Mouse (Mus musculus) frontal cortex, postnatal 36 days (tissue): ENCODE results near the gene Tob2.

Source experiments
- DNase-seq, 2 experiments: peaks; one replicate each; pipeline ENCODE4 v3.0.0; 2022; ENCODE audit warnings: low spot score in 2 of 2

The Tob2 gene

DNA sequence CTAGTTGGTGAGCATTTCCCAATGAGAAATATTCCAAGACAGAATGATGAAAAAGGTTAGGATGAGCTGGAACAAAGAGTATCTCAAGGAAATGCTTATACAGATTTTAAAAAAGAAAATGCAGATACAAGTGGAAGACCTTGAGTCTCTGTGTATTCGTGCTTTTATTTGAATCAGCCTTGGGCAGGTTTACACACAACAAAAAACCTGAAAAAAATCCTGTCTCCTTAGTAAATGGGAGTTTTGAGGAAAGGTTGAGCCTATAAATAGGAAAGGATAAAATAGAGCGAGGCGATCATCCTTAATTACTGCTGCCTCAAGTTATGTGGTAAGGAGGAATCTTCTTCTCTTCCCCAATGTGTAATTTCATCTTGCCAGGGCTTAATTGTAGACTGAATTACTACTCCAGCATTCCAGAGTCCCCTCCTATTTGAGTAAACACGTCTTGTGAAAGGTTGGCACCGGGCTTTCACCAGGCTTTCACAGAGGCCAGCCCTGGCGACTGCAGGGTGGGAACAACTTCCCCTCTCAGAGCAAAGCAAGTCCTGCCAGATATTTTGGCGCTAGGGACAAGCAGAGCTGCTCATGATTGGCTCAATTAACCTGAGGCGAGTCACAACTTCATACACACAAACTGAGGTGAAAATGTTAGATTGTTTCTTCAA is 2.0 kb upstream of the Tob2 start:
- peak in 1 of 2 experiments; percentile 21 for DNase-seq

DNA sequence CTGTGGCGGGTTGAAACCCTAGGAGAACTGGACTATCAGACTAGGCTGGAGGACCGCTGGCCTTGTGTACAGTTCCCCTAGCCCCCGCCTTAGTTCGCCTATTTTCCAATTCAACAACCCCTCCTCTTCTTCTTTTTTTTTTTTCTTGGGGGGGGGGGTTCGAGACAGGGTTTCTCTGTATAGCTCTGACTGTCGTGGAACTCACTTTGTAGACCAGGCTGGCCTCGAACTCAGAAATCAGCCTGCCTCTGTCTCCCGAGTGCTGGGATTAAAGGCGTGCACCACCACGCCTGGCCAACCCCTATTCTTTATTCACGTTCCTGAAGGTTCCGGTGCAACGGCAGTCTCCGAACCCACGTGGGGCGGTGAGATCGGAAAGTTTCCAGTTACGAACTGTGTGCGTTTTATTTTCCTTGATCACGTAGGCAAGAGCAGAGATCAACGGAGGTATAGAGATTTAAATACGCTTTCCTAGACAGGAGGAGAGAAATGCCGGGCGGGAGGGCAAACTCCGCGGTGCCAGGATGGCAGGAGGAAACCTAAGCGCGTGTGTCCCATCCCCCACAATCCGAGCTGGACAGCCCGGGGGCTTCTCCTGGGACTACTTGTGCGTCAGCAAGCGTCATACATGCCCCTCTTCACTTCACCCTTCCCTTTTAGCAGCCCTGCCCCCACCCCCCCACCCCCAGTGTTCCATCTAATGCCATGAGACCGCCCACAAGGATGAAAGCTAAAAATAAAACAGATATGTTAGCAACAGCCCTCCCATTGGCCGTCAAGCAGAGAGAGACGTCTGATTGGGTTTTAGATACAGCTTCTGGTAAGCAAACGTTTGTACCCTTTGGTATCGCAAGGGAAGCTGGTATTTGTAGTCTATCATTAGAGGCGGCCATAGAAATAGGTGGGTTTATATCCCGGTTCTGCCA is 997 bp upstream of the Tob2 start:
- peak; percentile 81 to 95 for DNase-seq

DNA sequence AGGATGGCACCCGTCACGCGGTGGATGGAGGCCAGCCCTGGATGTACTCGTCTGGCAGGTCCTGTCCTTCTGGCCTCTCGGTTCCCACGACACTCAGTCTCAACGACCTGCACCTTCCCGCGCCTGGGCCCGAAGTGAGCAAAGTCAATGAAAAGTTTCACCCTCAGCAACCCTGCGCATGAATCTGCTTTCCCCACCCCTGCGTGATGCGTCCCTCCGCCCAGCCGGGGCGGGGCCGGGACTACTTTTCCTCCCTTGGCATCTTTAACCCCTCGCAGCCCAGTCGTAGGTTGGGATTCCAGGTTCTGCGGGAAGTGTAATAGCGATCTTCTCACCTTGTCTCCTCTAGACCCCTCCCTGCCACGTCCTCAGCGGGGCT is 469 bp downstream of the Tob2 start:
- DNase-seq: peak; percentile 94 to 97

DNA sequence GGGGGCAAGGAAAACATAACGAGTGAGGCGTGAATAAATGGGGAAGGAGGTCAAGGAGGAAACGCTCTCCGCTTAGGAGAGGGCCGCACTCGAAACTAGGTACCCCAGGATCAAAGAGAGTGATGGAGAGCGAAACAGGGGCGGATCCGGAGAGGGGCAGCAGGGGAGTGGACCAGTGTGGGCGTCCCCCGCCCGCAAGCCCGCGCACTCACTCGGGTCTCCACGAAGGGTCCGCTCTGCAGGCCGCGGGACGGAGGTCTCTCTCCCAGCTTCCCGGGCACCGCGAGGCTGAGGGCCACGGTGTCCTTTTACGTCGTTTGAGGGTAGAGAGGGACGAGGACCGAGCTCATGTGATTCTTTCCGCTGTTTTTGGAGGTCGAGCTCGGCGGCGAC is 876 bp downstream of the Tob2 start:
- no peak for DNase-seq

DNA sequence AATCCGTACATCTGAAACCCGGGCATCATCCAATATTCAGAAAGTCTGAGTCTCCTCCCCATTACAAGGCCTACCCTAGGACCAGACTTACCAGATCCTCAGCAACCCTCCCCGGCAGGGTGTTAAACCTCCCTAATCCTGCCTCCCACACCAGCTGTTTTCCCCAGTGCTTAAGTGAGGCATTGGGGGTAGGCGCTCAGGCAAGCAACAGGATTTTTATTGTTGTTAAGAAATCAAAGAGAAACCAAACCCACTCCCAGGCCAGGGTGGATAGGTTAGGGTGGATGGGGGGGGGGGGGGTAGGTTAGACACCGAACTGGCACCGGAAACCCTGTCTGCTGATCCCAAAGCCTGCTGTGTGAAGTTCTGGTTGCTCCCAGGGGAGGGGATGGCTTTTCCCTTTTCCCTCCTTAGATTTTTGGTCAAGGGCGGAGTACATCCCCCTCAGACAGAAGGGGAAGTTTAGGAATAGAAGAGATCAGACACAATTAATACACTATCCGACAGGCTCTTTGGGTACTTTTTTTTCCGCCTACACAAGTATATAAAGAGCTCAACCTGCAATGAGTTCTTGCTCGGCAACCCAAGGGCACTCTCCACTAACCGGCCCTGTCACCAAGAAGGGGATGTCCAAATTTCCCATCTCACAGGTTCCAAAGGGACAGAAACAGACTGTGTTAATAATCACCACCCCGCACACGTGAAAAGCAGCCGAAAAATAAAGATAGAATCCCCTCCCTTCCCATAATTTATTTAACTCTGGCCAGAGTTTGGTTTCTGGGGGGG is 1.5 kb downstream of the Tob2 start:
- DNase-seq: peak in 1 of 2 experiments; percentile 42

DNA sequence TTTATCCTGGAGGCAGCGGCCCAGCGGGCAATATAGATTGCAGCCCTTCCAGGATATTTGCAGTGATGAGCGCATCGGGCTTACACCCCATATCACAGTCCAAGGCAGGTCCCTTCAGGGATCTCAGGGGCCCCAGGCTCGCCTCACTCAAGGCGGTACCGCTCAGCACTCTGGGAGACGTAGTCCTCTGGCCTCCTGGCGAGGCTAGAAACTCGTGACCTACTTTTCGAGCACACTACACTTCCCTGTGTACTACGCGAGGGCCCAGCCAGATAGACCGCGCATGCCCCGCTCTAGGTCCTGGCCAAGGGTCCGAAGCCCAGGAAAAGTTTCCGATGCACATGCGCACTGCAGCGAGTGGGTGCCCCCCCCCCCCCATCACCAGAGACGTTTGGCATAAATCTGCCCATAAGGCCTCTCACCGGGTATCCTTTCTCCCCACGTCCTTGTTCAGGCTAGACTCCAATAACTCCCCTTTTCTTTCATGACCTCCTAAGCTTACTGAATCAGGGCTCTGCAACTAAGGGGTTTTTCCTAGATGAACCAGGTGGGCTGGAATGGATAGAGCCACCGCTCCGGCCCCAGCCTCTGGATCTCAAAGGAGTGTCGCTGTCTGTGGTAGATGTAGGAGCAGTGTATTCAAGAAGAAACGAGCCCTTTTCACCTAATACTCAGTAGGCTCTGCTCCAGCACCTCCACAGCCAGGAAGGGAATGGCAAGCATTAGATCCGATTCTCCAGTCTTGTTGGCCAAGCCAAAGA is 2.4 kb downstream of the Tob2 start:
- peak; percentile 83 to 91 for DNase-seq

DNA sequence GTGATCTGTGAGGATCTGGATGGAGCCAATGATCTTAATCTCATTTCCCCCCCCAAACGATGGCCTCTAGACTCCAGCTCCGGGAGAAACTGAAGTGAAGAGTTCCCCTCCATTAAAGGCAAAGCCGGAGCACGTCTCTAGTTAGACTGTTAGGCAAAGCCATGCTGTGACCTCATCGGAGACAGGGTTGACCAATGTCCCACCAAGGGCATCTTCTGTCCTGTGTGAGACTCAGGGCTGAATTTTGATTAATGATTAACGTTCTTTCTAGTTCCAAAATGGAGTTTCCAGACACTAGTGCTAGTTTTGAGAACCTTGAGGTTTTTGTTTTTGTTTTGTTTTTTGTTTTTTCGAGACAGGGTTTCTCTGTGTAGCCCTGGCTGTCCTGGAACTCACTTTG is 5.5 kb downstream of the Tob2 start:
- no peak for DNase-seq

DNA sequence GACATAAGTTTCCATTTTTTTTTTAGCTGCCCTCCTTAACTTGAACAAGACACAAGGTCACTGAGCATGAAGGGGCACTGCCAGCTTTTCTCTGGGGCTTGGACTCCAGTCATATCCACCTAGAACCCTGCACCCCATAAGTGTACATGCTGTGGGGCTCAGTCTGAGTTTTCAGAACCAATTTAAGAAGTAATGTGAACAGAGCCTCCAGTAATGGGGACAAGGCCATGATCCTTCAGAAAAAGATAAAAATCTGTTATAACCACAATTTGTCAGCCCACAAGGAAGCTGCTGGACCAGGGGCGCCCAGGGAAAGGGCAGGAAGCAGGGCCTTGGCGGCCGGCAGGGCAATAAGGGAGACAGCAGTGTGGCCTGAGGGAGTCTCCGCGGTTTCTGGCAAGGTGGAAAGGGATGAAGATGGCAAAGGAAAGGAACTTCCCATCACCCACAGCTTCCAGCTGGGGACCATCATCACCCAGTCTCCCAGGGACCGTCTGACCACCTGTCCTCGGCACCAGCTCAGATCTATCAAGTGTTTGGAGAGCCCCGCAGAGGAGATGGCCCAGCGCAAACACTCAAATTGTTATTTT is 6.1 kb downstream of the Tob2 start:
- no peak for DNase-seq

DNA sequence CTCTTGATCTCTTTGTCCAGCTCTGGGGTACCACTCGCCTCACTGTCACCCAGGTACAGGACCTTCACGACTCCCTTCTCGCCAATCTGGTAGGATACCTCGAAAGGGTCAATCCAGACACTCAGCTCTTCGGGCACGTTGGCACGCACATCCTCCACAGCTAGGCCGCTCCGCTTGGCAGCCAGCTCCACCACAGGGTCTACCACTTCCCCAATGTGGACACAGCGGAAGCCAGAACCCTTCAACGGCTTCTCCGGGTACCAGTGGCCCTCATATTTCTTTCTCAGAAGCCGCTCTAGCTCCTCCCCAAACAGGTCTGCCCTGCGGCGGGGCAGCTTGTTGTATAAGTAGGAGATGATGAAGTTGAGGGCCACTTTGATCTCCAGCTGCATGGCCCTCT is 7.2 kb downstream of the Tob2 start:
- DNase-seq: no peak

DNA sequence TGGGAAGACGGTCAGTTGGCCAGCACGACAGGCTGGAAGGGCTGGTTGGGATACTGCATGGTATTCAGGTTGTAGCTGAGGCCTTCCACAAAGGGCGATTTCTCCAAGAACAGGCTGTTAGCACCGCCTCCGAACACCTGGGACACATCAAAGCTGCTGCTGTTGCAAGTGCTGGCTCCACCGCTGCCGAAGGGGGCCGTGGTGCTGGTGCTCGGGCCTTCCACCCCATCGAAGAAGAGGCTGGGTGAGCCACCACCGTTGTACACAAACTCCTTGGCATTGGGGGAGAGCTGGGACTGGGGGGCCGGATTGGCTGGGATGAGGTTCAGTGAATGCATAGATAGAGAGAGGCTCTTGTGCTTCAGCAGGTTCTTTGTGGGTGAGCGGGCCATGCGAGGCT is 7.9 kb downstream of the Tob2 start:
- no peak for DNase-seq

DNA sequence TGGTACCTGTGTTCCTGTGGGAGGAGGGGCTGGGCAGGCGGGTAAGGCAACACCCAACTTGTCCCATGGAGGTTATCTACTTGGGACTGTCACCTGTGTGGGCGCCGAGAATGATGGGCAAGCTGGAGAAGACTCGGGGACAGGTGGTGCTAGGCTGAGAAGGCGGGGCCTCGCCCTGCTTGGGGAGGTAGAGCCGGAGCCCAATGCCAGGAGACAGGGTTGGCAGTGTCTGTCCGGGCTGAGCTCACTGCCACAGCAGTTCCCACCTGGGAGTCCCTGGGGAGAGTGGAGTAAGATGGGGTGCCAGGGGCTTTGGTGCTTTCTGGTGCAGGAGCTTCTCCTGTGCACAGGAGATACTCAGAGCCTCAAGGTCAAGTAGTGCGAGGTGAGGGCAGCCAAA is 9.5 kb downstream of the Tob2 start:
- no peak for DNase-seq

DNA sequence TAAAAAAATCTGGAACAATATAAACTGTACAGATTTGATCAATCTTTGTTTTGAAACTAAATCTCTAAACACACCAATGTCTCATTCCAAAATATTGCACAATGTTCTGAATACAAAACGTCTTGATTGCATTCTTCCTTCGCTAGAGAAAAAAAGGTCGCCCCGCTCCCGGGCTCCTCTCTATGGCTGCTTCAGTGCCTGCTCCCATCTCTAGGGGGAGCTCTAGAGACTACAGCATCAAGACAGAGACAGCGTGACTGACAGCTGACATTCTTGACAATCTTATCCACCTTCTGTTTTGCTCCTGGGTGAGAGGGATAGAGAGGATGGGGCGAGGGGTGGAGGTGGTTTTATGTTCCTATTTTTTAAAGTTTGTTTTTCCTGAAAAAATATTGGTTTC is 10.3 kb downstream of the Tob2 start:
- DNase-seq: peak; percentile 42 to 45

DNA sequence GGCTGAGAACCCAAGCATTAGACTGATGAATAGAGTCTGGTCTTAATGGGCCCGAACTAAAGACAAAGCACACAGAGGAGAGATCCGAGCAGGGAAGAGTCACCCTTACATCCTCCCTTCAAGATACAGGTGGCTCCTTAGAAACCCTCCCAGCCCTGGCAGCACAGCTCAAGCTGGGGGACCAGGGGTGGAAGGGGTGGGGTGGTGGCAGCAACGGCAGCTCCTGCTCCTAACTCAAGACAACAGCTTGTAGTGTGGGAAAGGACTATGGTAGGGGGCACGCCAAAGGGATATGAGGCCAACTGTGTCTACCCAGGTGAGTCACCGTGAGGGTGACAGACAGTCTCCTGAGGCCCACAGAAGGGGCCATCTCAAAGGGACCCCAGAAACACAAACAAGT is 10.7 kb downstream of the Tob2 start:
- no peak for DNase-seq

DNA sequence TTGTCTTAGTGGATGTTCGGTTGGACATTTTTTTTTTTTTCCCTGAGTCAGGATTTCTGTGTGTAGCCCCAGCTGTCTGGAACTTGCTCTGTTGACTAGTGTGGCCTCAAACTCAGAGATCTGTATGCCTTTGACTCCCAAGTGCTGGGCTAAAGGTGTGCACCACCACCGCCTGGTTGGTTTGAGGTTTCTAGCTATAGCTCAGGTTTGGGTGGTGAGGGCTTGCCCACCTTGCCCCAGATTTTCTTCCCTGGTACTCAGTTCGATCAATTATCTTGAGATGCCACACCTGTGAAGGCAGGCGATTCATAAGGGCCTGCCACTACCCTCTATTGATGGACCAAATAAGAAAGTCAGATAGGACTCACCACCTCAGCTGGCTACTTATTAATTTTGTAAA is 11.4 kb downstream of the Tob2 start:
- no peak for DNase-seq

DNA sequence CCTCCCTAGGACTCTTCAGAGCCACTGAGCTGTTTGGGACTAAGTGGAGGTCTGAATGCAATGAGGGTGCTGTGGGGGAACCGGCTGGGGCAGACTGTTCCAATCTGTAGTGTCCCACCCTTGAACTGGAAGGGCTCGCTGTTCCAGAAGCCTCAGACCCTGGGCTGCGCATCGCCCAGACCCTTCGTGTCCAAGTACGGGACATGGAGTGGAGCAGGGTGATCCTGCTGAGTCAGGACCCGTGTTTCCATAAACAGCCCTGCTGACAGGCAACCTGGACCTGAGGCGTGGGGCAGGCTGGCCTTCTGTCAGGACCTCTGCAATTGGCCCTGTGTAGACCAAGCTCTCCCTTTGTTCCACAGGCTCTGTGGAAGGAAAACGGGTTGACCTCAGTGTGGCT is 11.8 kb downstream of the Tob2 start:
- no peak for DNase-seq

DNA sequence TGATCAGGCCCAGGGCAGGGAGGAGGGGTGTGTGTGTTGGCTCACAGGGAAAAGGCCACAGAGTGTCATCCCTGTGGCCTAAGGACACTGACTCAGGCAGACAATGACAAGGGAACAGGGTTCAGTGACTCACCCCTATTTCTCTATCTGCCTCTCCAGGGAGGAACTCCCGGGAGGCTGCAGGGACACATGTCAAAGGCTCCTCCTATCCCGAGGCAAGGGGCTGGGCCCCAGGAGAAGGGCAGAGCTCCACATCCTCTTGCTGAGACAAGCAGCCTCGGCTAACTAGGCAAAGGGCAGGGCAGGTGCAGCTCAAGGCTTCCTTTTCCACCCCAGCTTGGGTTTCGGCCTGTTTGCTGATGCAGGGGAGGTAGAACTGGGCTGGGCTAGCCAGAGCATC is 12.9 kb downstream of the Tob2 start:
- DNase-seq: no peak

DNA sequence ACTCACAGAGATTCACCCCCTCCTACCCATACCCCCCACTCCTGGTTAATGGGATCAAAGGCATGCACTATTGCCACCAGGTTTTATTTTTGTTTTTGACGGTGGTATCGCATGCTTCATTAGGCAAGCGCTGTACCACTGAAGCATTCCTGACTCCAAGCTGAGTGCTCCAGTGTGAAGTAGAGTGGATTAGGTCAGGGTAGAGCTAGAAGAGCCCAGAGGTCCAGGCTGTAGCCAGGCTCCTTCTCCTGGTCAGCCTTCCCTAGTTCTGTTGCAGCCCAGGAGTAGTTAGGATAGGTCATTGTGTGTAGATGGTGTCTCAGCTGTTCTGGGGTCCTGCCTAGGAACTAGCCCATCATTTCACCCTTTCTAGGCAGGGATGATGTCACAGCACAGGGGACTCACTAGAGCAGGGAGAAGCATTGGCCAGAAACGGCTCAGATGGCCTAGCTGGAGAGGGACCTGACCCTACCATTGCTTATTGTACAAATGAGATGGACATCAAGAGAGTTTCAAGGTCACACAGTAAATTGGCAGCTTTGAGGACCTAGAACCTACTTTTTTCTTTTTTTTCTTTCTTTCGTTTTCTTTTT is 13.5 kb downstream of the Tob2 start:
- DNase-seq: no peak

DNA sequence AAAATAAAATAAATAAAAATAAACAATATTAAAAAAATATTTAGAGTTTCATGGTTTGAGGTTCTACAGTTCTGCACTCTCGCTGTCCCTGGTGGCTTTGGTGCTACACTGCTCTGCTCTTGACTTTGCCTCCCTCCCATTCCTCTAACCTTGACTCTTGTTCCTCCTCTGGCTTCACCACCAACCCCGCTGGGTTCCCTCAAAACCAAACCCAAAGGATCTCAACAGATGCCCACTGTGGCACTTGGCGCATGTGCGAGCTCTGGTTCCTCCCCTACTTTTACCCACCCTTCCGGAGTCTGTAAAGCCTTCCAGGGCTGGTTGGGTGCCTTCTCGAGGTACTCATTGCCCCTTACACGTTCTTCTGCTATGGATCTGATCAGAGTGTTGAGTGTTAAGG is 16.3 kb downstream of the Tob2 start:
- no peak for DNase-seq

DNA sequence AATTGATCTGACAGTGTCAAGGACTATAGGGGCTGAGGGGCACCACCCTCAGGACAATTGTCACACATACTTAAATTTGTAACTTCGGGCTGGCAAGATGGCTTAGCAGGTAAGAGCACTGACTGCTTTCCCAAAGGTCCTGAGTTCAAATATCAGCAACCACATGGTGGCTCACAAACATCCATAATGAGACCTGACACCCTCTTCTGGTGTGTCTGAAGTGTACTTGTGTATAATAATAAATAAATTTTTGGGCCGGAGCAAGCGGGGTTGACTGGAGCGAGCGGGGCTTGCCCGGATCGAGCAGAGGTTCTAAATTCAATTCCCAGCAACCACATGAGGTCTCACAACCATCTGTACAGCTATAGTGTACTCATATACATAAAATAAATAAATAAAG is 18.3 kb downstream of the Tob2 start:
- DNase-seq: no peak

DNA sequence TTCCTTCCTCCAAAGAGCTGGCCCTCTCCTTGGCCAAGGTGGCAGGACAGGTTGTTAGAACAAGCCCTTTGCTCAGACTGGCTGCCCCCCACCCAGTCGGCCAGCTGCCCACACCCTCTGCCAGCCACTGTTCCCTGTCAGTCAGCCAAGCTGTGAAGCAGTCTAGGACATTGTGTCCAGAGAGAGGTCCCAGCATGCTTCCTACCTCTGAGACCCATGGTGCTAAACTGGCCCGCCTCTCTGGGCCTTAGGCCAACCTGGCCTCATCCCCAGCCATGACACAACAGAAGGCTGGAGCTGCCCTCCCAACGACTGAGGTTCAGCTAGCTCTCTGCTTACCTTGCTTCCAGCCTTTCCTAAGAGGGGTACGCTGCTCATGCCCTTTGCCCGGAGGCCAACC is 19.0 kb downstream of the Tob2 start:
- peak; percentile 67 to 68 for DNase-seq
